Mouse (Mus musculus) intestine, embryonic 14.5 days (tissue): ENCODE measurements around the gene Usp5. TPM values are rescaled to one million over a fixed set of nuclear protein-coding genes. Genes with fewer than 3 reads are reported as not detected.
A peak's percentile ranks its signal among the peaks of the same experiment; 100 is the strongest.
"Not testable (repeated sequence)": the region's sequence is repeated elsewhere in the genome, so short reads cannot be mapped to it uniquely, and the experiment has no call there.

Experiments
- ATAC-seq: fragments of 200-750 bp; cut with Nextera tagmentation; replicated peaks from 2 replicates; pipeline ENCODE4 v1.8.0; 2017; ENCODE audit warnings: low read depth, moderate number of reproducible peaks, moderate TSS enrichment, moderate library complexity; ENCODE audit not compliant: low FRiP score, low TSS enrichment
- DNase-seq: peaks from one replicate; pipeline ENCODE4 v3.0.0-alpha.2; 2018; ENCODE audit warnings: low spot score
- H3K27ac ChIP-seq: fragments of 300-500 bp; sonication (generic); 2 replicates; pipeline ENCODE4 v1.5.1; 2014; ENCODE audit warnings: low read depth, mild to moderate bottlenecking, control low read depth
- H3K27me3 ChIP-seq: fragments of 300-500 bp; sonication (generic); replicated peaks from 2 replicates; pipeline ENCODE4 v1.6.1; 2014; ENCODE audit warnings: low read length, control low read depth; ENCODE audit not compliant: control insufficient read depth, insufficient read depth
- H3K36me3 ChIP-seq: fragments of 300-500 bp; sonication (generic); 2 replicates; pipeline ENCODE4 v1.6.1; 2014; ENCODE audit warnings: low read length, control low read depth; ENCODE audit not compliant: control insufficient read depth, insufficient read depth
- H3K4me1 ChIP-seq: fragments of 300-500 bp; sonication (generic); replicated peaks from 2 replicates; pipeline ENCODE4 v1.6.1; 2014; ENCODE audit warnings: low read length, control low read depth, mixed read lengths; ENCODE audit not compliant: control insufficient read depth, insufficient read depth
- H3K4me2 ChIP-seq: fragments of 300-500 bp; sonication (generic); 2 replicates; pipeline ENCODE4 v1.6.1; 2014; ENCODE audit warnings: low read length
- H3K4me3 ChIP-seq: fragments of 300-500 bp; sonication (generic); 2 replicates; pipeline ENCODE4 v1.5.1; 2014; ENCODE audit warnings: low read depth, low read length, control low read depth, mixed read lengths
- H3K9ac ChIP-seq: fragments of 300-500 bp; sonication (generic); 2 replicates; pipeline ENCODE4 v1.6.1; 2014; ENCODE audit warnings: mild to moderate bottlenecking, low read length
- H3K9me3 ChIP-seq: fragments of 300-500 bp; sonication (generic); 2 replicates; pipeline ENCODE4 v1.6.1; 2016; ENCODE audit warnings: low read length, control low read depth; ENCODE audit not compliant: control insufficient read depth
- WGBS: fragments of 180-500 bp; shearing (Covaris S2); extraction: QIAGEN DNeasy Blood & Tissue Kit; methylation state at CpG from one replicate; pipeline ENCODE4 v1.1.7; 2014; 5-methylcytosine and 5-hydroxymethylcytosine counted together
- polyA plus RNA-seq: library from polyadenylated mRNA; unstranded; fragments of >200 nt; fragmentation: Nextera tagmentation; extraction: Ambion mirVana; gene quantifications from 2 replicates; pipeline ENCODE4 v1.2.1, GENCODE M21; 2014

The Usp5 gene
- polyA plus RNA-seq, 1 experiment from 2014 or later, result 126 TPM

DNA sequence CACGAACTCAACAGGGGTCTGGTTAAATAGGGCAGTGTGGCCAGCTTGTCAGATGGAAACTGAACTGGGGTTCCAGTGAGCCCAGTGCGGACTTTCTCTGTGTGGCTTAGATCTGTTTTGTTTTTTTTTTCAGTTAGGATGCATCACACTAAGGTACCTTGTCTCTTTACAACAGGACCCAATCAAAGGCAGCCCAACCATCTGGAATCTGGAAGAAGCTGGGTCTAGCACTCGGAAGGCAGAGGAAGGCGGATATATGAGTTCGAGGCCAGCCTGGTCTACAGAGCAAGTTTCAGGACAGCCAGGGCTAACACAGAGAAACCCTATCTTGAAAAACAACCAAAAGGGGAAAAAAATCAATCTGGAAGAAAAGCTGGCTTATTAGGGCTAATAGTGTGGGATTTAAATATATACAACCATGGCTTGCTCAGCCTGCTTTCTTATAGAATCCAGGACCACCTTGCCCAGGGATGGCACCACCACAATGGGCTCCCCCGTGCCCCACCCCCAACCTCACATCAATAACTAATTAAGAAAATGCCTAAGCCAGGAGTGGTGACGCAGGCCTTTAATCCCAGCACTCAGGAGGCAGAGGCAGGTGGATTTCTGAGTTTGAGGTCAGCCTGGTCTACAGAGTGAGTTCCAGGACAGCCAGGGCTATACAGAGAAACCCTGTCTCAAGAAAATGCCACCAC is 22.7 kb downstream of the Usp5 start:
- Histone ChIP-seq H3K27ac (peak overlapping the region; percentile 95), H3K36me3 (peaks cover 15% of the 10 kb centered on the region), H3K27me3 (no peaks in the 10 kb centered on the region), H3K4me1 (peaks cover 26% of the 10 kb centered on the region), H3K9ac (0 out of 2 replicates have a peak overlapping the region, but pooled peaks have one; percentile 10), H3K4me3 (peak overlapping the region; percentile 48), H3K9me3 (no peaks in the 10 kb centered on the region), H3K4me2 (peak overlapping the region; percentile 89)
- 81% methylated on average over 7 of the region's 7 CpGs for WGBS
- DNase-seq (no peak), ATAC-seq (no peak)

DNA sequence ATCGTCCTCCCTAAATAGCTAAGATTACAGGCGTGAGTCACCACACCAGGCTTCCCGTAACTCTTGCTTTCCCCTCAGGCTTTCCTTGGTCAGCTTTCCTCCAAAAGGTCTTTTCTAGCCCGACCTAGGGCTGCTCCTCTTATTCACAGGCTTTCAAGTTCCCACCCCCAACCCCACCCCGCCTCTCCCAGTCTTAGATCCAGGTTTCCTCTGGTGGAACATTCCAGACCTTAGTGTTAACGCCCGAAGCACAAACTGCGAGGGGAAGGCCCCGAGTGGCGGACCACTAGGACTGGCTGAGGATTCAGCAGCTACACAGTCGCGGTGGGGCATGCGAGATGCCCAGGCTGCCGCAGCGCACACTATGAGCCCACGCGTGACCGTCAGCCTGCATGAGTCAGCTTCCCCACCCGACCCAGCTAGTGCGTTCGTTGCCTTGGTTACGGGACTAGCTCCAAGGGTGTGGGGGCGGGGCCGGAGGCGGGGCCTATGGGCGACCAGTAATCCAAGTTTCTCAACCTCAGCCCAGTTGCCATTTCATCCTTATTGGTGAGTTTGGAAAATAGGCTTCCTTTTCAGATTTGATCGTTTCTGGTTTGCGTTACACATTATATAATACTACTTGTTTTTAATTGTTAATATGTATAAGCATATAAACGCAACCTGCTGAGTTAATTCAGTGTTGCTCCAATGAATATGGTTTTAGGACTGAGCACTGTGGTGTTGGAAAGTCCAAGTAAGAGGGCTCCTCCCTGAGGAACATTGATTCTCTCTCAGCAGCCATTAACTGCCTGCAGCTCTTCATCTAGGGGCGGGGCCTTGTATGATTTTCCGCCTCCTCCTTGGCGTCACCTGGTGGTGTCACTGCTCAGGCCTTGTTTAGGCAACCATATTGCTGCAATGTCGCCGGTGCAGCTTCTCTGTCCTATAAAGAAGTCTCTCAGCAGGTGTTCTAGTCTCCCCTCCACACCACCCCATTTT is 23.7 kb downstream of the Usp5 start:
- peak; percentile 74 for ATAC-seq
- Histone ChIP-seq H3K4me2 (peak overlapping the region; percentile 89), H3K9me3 (no peaks in the 10 kb centered on the region), H3K9ac (peak overlapping the region; percentile 59), H3K4me1 (peaks cover 26% of the 10 kb centered on the region), H3K4me3 (peak overlapping the region; percentile 48), H3K27me3 (no peaks in the 10 kb centered on the region), H3K27ac (peak overlapping the region; percentile 95), H3K36me3 (peaks cover 6% of the 10 kb centered on the region)
- peak; percentile 95 for DNase-seq
- WGBS, result 1% methylated on average over 34 of the region's 34 CpGs

DNA sequence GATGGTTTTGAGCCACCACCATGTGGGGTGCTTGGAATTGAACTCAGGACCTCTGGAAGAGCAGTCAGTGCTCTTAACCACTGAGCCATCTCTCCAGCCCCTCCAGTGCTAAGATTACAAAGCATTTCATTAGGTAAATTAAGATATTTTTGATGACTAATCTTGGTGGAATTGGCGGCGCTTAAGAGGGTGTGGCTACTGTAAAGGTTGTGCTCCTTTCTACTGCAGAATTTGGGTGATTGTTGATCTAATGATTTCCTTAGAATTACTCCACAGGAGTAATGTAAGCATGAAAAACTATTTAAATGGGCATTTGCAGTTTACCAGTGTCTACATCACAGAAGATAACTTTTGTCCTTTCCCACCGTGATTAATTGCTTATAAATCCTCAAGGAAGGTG is 24.9 kb downstream of the Usp5 start:
- WGBS, result 87% methylated on average over 3 of the region's 3 CpGs
- H3K27ac ChIP-seq, result no peak overlapping the region
- DNase-seq (no peak), ATAC-seq (no peak)
- peaks cover 15% of the 10 kb centered on the region for H3K4me1 ChIP-seq
- H3K4me2 ChIP-seq, result no peak overlapping the region
- H3K27me3 ChIP-seq, result no peaks in the 10 kb centered on the region
- no peaks in the 10 kb centered on the region for H3K9me3 ChIP-seq
- H3K9ac ChIP-seq, result no peak overlapping the region
- no peaks in the 10 kb centered on the region for H3K36me3 ChIP-seq
- H3K4me3 ChIP-seq, result no peak overlapping the region

DNA sequence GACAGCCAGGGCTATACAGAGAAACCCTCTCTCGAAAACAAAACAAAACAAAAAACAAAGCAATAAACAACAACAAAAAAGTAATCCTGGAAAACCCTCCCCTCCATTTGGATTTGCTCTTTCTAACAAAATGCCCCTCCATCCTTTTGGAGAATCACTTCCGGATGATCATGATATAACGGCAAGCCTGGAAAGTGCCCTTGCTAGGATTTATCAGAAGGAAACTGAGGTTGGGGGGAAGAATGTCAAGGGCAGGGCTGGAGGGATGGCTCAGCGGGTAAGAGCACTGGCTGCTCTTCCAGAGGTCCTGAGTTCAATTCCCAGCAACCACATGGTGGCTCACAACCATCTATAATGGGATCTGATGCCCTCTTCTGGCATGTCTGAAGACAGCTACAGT is 25.6 kb downstream of the Usp5 start:
- ATAC-seq, H3K4me2 ChIP-seq, DNase-seq, H3K9me3 ChIP-seq, H3K36me3 ChIP-seq, H3K27ac ChIP-seq, H3K9ac ChIP-seq, H3K27me3 ChIP-seq, H3K4me3 ChIP-seq: not testable (repeated sequence)
- peaks cover 15% of the 10 kb centered on the region for H3K4me1 ChIP-seq
- WGBS, result 96% methylated on average over 4 of the region's 4 CpGs

DNA sequence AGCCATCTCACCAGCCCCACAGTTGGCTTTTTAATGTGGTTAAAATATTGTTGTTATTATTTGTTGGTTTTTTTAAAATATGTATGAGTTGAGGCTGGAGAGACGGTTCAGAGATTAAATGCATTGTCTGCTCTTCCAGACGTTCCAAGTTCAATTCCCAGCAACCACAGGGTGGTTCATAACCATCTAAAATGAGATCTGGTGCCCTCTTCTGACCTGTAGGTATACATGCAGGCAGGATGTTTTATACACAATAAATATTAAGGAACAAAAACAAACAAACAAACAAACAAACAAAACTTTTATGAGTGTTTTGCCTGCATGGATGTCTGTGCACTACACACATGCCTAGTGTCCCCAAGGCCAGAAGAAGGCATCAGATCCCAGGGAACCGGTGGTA is 26.2 kb downstream of the Usp5 start:
- H3K4me3 ChIP-seq, result no peak overlapping the region
- H3K4me1 ChIP-seq, result peaks cover 13% of the 10 kb centered on the region
- no peaks in the 10 kb centered on the region for H3K27me3 ChIP-seq
- DNase-seq (no peak), ATAC-seq (no peak)
- H3K9ac ChIP-seq, result no peak overlapping the region
- no peak overlapping the region for H3K27ac ChIP-seq
- no peaks in the 10 kb centered on the region for H3K36me3 ChIP-seq
- no peak overlapping the region for H3K4me2 ChIP-seq
- no peaks in the 10 kb centered on the region for H3K9me3 ChIP-seq
- 82% methylated on average over 3 of the region's 3 CpGs for WGBS

DNA sequence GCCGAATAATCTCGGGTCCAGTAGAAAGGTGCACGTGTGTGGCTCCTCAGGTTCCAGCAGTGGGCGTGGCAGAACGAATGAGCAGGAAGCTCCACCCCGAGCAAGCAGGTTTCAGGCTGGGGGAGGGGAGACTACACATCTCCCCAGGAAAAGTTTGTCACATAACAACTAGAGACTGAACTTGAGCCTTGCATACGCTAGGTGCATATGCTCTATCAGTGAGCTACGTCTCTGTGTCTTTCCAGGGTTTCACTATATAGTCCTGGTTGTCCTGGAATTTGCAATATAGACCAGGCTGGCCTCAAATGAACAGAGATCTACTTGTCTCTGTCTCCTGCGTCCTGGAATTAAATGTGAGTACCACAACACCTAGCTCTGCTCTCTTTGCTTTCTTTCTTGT is 26.9 kb downstream of the Usp5 start:
- not testable (repeated sequence) for H3K27ac ChIP-seq, H3K9ac ChIP-seq, ATAC-seq, H3K4me3 ChIP-seq, H3K36me3 ChIP-seq, H3K9me3 ChIP-seq, H3K27me3 ChIP-seq
- peaks cover 12% of the 10 kb centered on the region for H3K4me1 ChIP-seq
- WGBS, result 16% methylated on average over 5 of the region's 9 CpGs
- peak; percentile 64 for DNase-seq
- H3K4me2 ChIP-seq, result peak overlapping the region; percentile 36

DNA sequence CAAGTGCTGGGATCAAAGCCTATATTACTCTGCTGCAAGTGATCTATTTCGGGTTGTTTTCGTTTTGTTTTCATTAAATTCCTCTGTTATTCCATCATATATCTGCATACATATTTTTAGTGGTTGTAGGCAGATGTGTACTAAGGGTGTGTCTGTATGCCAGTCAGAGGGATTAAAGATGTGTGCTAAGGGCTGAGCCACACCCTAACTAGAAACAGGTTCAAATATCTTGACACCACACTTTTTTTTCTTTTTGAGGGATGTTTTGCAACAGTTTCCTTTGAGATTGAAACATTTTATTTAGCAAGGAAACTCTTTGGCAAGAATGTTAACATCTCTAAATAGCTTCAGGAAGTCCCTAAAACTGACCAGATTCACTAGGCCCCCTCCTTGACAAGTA is 33.1 kb downstream of the Usp5 start:
- Histone ChIP-seq H3K9ac (no peak overlapping the region), H3K27me3 (no peaks in the 10 kb centered on the region), H3K27ac (no peak overlapping the region), H3K36me3 (no peaks in the 10 kb centered on the region), H3K9me3 (no peaks in the 10 kb centered on the region), H3K4me1 (no peaks in the 10 kb centered on the region), H3K4me2 (no peak overlapping the region), H3K4me3 (no peak overlapping the region)
- WGBS, result 74% methylated on average over 2 of the region's 2 CpGs
- no peak for ATAC-seq
- no peak for DNase-seq

DNA sequence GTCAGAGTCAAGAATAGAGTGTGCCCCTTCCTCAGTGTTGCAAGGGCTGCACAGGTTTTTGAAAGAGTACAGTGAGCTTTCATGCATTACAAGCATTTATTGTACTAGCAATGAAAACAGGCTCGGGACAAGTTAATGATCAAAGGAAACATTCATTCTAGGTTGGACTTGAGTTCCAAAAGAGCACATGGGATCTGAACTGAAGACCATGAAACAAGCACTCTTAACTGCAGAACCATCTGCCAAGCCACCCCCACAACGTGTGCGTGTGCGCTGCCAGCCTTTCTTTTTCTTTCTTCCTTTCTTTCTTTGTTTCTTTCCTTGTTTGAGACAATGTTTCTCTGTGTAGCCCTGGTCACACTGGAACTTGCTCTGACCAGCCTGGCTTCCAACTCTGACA is 33.5 kb downstream of the Usp5 start:
- 83% methylated on average over 4 of the region's 4 CpGs for WGBS
- no peak overlapping the region for H3K9ac ChIP-seq
- no peaks in the 10 kb centered on the region for H3K9me3 ChIP-seq
- no peak overlapping the region for H3K27ac ChIP-seq
- DNase-seq (no peak), ATAC-seq (no peak)
- no peaks in the 10 kb centered on the region for H3K36me3 ChIP-seq
- H3K4me1 ChIP-seq, result no peaks in the 10 kb centered on the region
- H3K4me2 ChIP-seq, result no peak overlapping the region
- H3K27me3 ChIP-seq, result no peaks in the 10 kb centered on the region
- no peak overlapping the region for H3K4me3 ChIP-seq
